Mouse (Mus musculus) spleen, embryonic (tissue): ENCODE measurements around the gene Arhgap10.

Experiments used
- CTCF ChIA-PET: fragments of 350-600 bp; sonication (Branson Sonifier 250); formaldehyde crosslinking; loops from one replicate; lab custom pipeline; 2022; lab: Charles Lee

Gene Arhgap10

GRCm38 (mm10) chr8:77517301-77518200 is at the start of gene Arhgap10:
Gene Arhgap10, minus strand, starts transcription at chr8:77517953.
- CTCF ChIA-PET: no interaction called here

- CTCF ChIA-PET: no interaction called here
Measured at GRCm38 (mm10) chr8:77561441-77561840, 43.7 kb upstream of the Arhgap10 start.

- CTCF ChIA-PET: no interaction called here
Measured at GRCm38 (mm10) chr8:77552491-77552890, 34.7 kb upstream of the Arhgap10 start.

- CTCF ChIA-PET: interaction anchor here (0.7 kb wide), 2 partner anchors 117 to 1090 kb away, joined by 3 read pairs; no protein-coding TSS in a partner anchor
Measured at GRCm38 (mm10) chr8:77549881-77550580, 32.3 kb upstream of the Arhgap10 start.

GRCm38 (mm10) chr8:77549121-77549706 is 31.5 kb upstream of the Arhgap10 start, which contains the start of gene Prmt9:
Gene Prmt9, plus strand, starts transcription at chr8:77549397.
- CTCF ChIA-PET: interaction anchor here (0.6 to 0.8 kb wide), 4 partner anchors 63 to 1516 kb away, joined by 3 to 4 read pairs (median 4); no protein-coding TSS in a partner anchor

- CTCF ChIA-PET: no interaction called here
Measured at GRCm38 (mm10) chr8:77545616-77546015, 27.9 kb upstream of the Arhgap10 start.

GRCm38 (mm10) chr8:77544428-77544827 is 26.7 kb upstream of the Arhgap10 start:
- CTCF ChIA-PET: interaction anchor here (0.7 kb wide), 1 partner anchor 63 kb away, joined by 3 read pairs; no protein-coding TSS in a partner anchor

- CTCF ChIA-PET: no interaction called here
Measured at GRCm38 (mm10) chr8:77543152-77543777, 25.5 kb upstream of the Arhgap10 start.

- CTCF ChIA-PET: interaction anchor here (0.9 kb wide), 1 partner anchor 118 kb away, joined by 5 read pairs; no protein-coding TSS in a partner anchor
Measured at GRCm38 (mm10) chr8:77538256-77538655, 20.5 kb upstream of the Arhgap10 start.

GRCm38 (mm10) chr8:77536821-77537220 is 19.1 kb upstream of the Arhgap10 start:
- CTCF ChIA-PET: no interaction called here

- CTCF ChIA-PET: interaction anchor here (1.1 kb wide), 1 partner anchor 115 kb away, joined by 4 read pairs; no protein-coding TSS in a partner anchor
Measured at GRCm38 (mm10) chr8:77535026-77535595, 17.4 kb upstream of the Arhgap10 start.

GRCm38 (mm10) chr8:77534358-77534992 is 16.7 kb upstream of the Arhgap10 start:
- CTCF ChIA-PET: no interaction called here

GRCm38 (mm10) chr8:77526130-77526529 is 8.4 kb upstream of the Arhgap10 start:
- CTCF ChIA-PET: no interaction called here

GRCm38 (mm10) chr8:77524906-77525305 is 7.2 kb upstream of the Arhgap10 start:
- CTCF ChIA-PET: no interaction called here

- CTCF ChIA-PET: no interaction called here
Measured at GRCm38 (mm10) chr8:77524018-77524615, 6.4 kb upstream of the Arhgap10 start.

GRCm38 (mm10) chr8:77522984-77523383 is 5.2 kb upstream of the Arhgap10 start:
- CTCF ChIA-PET: no interaction called here

GRCm38 (mm10) chr8:77521028-77521785 is 3.5 kb upstream of the Arhgap10 start:
- CTCF ChIA-PET: no interaction called here

- CTCF ChIA-PET: interaction anchor here (0.7 kb wide), 1 partner anchor 11 kb away, joined by 3 read pairs; no protein-coding TSS in a partner anchor
Measured at GRCm38 (mm10) chr8:77520601-77521000, 2.8 kb upstream of the Arhgap10 start.
